Mouse (Mus musculus): ENCODE results near the gene Chadl. TPM values are rescaled to one million over a fixed set of nuclear protein-coding genes. Genes with fewer than 3 reads are reported as not detected.

Chadl gene
- total and polyA plus RNA-seq, 3 experiments = 1.6 to 2.8 (median 1.7) TPM

GRCm38 (mm10) chr15:81680301-81680805 lies 16.7 kb downstream of the Chadl start:
- H3K36me3 ChIP-seq (ENCODE audit: control insufficient read depth, insufficient read depth, low read length) = no peaks in the 10 kb centered on the region
- intact Hi-C loops (cut with DNase I) = no loop called here
- no peaks in the 10 kb centered on the region for H3K4me1 ChIP-seq (ENCODE audit: control insufficient read depth, insufficient read depth, low read length)
- DNase-seq = no peak
- H3K9ac ChIP-seq (ENCODE audit: low read depth, low read length) = no peak overlapping the region
- H3K27me3 ChIP-seq (ENCODE audit: control insufficient read depth, insufficient read depth, low read length) = no peaks in the 10 kb centered on the region
- TF ChIP-seq POLR2A (IDR thresholded peaks at IDR 0.05; ENCODE audit: insufficient read depth, low read depth, low read length) = no peak
- TF ChIP-seq CTCF (IDR thresholded peaks at IDR 0.05) = no peak
- no peak for TF ChIP-seq EP300 (IDR thresholded peaks at IDR 0.05; ENCODE audit: insufficient read depth, low read depth, low read length)
- H3K27ac ChIP-seq = no peak overlapping the region
- H3K4me3 ChIP-seq = no peak overlapping the region
- H3K79me2 ChIP-seq (replicated peaks; ENCODE audit: control insufficient read depth, insufficient read depth, low read length) = no peaks in the 10 kb centered on the region
- WGBS = 98% methylated on average over 4 of the region's 4 CpGs

- intact Hi-C loops (cut with DNase I) = no loop called here
These were observed 20.4 kb downstream of the Chadl start for GRCm38 (mm10) chr15:81676637-81677036.

GRCm38 (mm10) chr15:81670231-81670640 lies 26.9 kb downstream of the Chadl start:
- Histone ChIP-seq H3K27ac (no peak overlapping the region), H3K36me3 (ENCODE audit: control insufficient read depth, insufficient read depth, low read length) (no peaks in the 10 kb centered on the region), H3K4me1 (ENCODE audit: control insufficient read depth, insufficient read depth, low read length) (no peaks in the 10 kb centered on the region), H3K9ac (ENCODE audit: low read depth, low read length) (no peak overlapping the region), H3K27me3 (ENCODE audit: control insufficient read depth, insufficient read depth, low read length) (no peaks in the 10 kb centered on the region), H3K4me3 (no peak overlapping the region), H3K79me2 (replicated peaks; ENCODE audit: control insufficient read depth, insufficient read depth, low read length) (no peaks in the 10 kb centered on the region)
- DNase-seq = no peak
- WGBS = 86% methylated on average over 4 of the region's 4 CpGs
- TF ChIP-seq EP300 (IDR thresholded peaks at IDR 0.05; ENCODE audit: insufficient read depth, low read depth, low read length) (no peak), POLR2A (IDR thresholded peaks at IDR 0.05; ENCODE audit: insufficient read depth, low read depth, low read length) (no peak), CTCF (IDR thresholded peaks at IDR 0.05) (peak; percentile 63)
- intact Hi-C loops (cut with DNase I) = loop anchor here (1.0 kb wide), 1 partner anchor 222 kb away; no protein-coding TSS in a partner anchor

More at GRCm38 (mm10) chr15:81676637-81677036, 20.4 kb downstream of the Chadl start:
- no peak for DNase-seq
- H3K27me3 ChIP-seq (ENCODE audit: control insufficient read depth, insufficient read depth, low read length) = no peaks in the 10 kb centered on the region
- H3K36me3 ChIP-seq (ENCODE audit: control insufficient read depth, insufficient read depth, low read length) = no peaks in the 10 kb centered on the region
- no peak for TF ChIP-seq EP300 (IDR thresholded peaks at IDR 0.05; ENCODE audit: insufficient read depth, low read depth, low read length)
- no peak for TF ChIP-seq CTCF (IDR thresholded peaks at IDR 0.05)
- no peak for TF ChIP-seq POLR2A (IDR thresholded peaks at IDR 0.05; ENCODE audit: insufficient read depth, low read depth, low read length)
- H3K27ac ChIP-seq = no peak overlapping the region
- no peaks in the 10 kb centered on the region for H3K79me2 ChIP-seq (replicated peaks; ENCODE audit: control insufficient read depth, insufficient read depth, low read length)
- H3K4me3 ChIP-seq = no peak overlapping the region
- no peaks in the 10 kb centered on the region for H3K4me1 ChIP-seq (ENCODE audit: control insufficient read depth, insufficient read depth, low read length)
- WGBS = 25% methylated on average over 3 of the region's 3 CpGs
- no peak overlapping the region for H3K9ac ChIP-seq (ENCODE audit: low read depth, low read length)

GRCm38 (mm10) chr15:81666957-81667356 lies 30.1 kb downstream of the Chadl start:
- 87% methylated on average over 10 of the region's 10 CpGs for WGBS
- Histone ChIP-seq H3K4me1 (ENCODE audit: control insufficient read depth, insufficient read depth, low read length) (peaks cover 3% of the 10 kb centered on the region; the same call in 1 of the 2 replicates), H3K27ac (no peak overlapping the region), H3K79me2 (replicated peaks; ENCODE audit: control insufficient read depth, insufficient read depth, low read length) (no peaks in the 10 kb centered on the region), H3K36me3 (ENCODE audit: control insufficient read depth, insufficient read depth, low read length) (no peaks in the 10 kb centered on the region), H3K4me3 (no peak overlapping the region), H3K27me3 (ENCODE audit: control insufficient read depth, insufficient read depth, low read length) (no peaks in the 10 kb centered on the region), H3K9ac (ENCODE audit: low read depth, low read length) (no peak overlapping the region)
- intact Hi-C loops (cut with DNase I) = no loop called here
- DNase-seq = no peak
- TF ChIP-seq EP300 (IDR thresholded peaks at IDR 0.05; ENCODE audit: insufficient read depth, low read depth, low read length) (no peak), POLR2A (IDR thresholded peaks at IDR 0.05; ENCODE audit: insufficient read depth, low read depth, low read length) (no peak), CTCF (IDR thresholded peaks at IDR 0.05) (0 out of 2 replicates have a peak, but pooled peaks have one; percentile 10)

GRCm38 (mm10) chr15:81663697-81664561 lies 33.2 kb downstream of the Chadl start, which contains the start of gene L3mbtl2:
TSS of gene L3mbtl2 (plus strand) at chr15:81663889.
- H3K27ac ChIP-seq = peak within 1 kb of the TSS; percentile 58; the same call in 1 of the 2 replicates
- TF ChIP-seq CTCF (IDR thresholded peaks at IDR 0.05) (peak; percentile 60), EP300 (IDR thresholded peaks at IDR 0.05; ENCODE audit: insufficient read depth, low read depth, low read length) (no peak), POLR2A (IDR thresholded peaks at IDR 0.05; ENCODE audit: insufficient read depth, low read depth, low read length) (peak; percentile 65)
- peak within 1 kb of the TSS; percentile 83 for H3K4me3 ChIP-seq
- peak within 1 kb of the TSS; percentile 53 for H3K9ac ChIP-seq (ENCODE audit: low read depth, low read length)
- DNase-seq = peak; percentile 90 to 94
- H3K4me1 ChIP-seq (ENCODE audit: control insufficient read depth, insufficient read depth, low read length) = peaks cover 3% of the 10 kb centered on the region; the same call in 1 of the 2 replicates
- no peaks in the 10 kb centered on the region for H3K36me3 ChIP-seq (ENCODE audit: control insufficient read depth, insufficient read depth, low read length)
- H3K79me2 ChIP-seq (replicated peaks; ENCODE audit: control insufficient read depth, insufficient read depth, low read length) = no peaks in the 10 kb centered on the region
- intact Hi-C loops (cut with DNase I) = loop anchor here (5.0 kb wide), 1 partner anchor 197 kb away; the partner anchor contains the start of gene Rbx1
- no peaks in the 10 kb centered on the region for H3K27me3 ChIP-seq (ENCODE audit: control insufficient read depth, insufficient read depth, low read length)
- WGBS = under 1% methylated on average over 55 of the region's 55 CpGs

Data from heart, adult 2 months (tissue).